ENCODE assay signal across 8 mouse cellular contexts in the genomic region with DNA sequence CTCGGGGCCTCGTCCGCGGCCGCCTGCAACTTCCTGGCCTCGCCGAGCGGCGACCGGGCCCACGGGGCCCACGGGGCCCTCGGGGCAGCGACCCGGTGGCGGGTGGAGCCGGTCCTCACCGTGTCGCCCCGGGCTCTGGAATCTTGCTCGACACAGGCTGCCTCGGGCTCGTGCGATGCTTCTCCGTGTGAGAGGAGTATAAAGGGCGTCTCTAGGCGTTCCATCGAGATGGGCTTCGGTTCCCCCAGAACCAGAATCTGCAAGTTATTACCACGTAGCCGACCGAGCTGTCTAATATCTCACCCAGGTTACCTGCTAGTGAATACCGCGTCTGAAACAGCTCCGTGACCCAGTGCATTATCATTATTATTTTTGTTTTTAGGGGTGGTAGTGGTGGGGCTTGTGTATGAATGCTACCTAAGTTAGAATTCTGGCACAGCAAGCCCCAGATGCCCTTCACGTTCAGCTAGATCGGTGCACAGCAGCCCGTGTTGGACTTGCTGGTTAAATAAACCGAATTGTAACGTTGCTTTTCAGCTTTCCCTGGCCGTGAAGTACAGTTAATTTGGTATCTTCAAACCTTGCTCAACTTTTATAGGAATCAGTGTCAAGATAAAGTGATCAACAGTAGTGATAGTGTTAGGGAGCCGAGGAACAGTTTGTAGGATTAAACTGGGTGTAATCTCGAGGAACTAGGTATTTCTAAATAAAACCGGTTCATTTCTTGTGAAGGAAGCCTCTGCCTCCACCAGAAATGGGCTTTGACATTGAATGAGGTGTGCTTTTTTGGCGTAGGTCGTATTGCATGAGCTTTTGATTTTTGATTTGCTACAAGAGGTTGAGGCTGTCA. TPM values are rescaled to one million over a fixed set of nuclear protein-coding genes. Genes with fewer than 3 reads are reported as not detected.
DNase-seq lines count a peak whose midpoint lies in the region; ATAC-seq and TF ChIP-seq lines count a peak whose summit lies in the region.

No protein-coding gene starts in this region.

- under 1% methylated on average over 46 of the region's 46 CpGs for WGBS in liver, embryonic 13.5 days (ENCODE audit: insufficient replicate concordance)
- under 1% methylated on average over 46 of the region's 46 CpGs for WGBS in neural tube, embryonic 15.5 days

- in situ Hi-C loops in ES-E14 (cut with MboI; ENCODE audit: low sequenced_read_pairs in 2 of 2, unreplicated experiment in 2 of 2), result no loop called here

- DNase-seq in layer of hippocampus, adult 11-12 months (ENCODE audit: low spot score), result peak; percentile 31
- no peak for DNase-seq in layer of hippocampus, adult 9-10 months (ENCODE audit: low spot score)
- no peak for DNase-seq in ES-E14 (ENCODE audit: low read depth, low spot score)
- peak; percentile 41 for DNase-seq in heart, postnatal 4 days
- DNase-seq in liver, embryonic 13.5 days, result no peak
- no peak for DNase-seq in B cell, adult 2 months

- H3K4me3 ChIP-seq in ES-E14 (ENCODE audit: insufficient read depth in 1 of 2, low read depth in 1 of 2, low read length in 2 of 2, poor library complexity in 1 of 2, severe bottlenecking in 1 of 2), result peak overlapping the region; percentile 89 to 97
- peak overlapping the region; percentile 100 for H3K4me3 ChIP-seq in cortical plate, adult 2 months (ENCODE audit: insufficient read depth, low read length)
- peak overlapping the region; percentile 87 for H3K4me3 ChIP-seq in liver, embryonic 13.5 days (replicated peaks)
- H3K4me3 ChIP-seq in neural tube, embryonic 15.5 days (replicated peaks), result peak overlapping the region; percentile 95

- no peak; the same call in 1 of the 2 replicates for ATAC-seq in liver, embryonic 13.5 days (ENCODE audit: low read depth)
- ATAC-seq in neural tube, embryonic 15.5 days (ENCODE audit: low FRiP score), result peak; percentile 64

- H3K36me3 ChIP-seq in ES-E14 (ENCODE audit: control insufficient read depth, insufficient read depth, low read length, poor library complexity, severe bottlenecking), result 0 out of 2 replicates have a peak, but pooled peaks cover under 1% of the 10 kb centered on the region
- H3K36me3 ChIP-seq in liver, embryonic 13.5 days, result peaks cover 9% of the 10 kb centered on the region; the same call in 1 of the 2 replicates
- H3K36me3 ChIP-seq in neural tube, embryonic 15.5 days, result 0 out of 2 replicates have a peak, but pooled peaks cover under 1% of the 10 kb centered on the region

- TF ChIP-seq POLR2A in cortical plate, adult 2 months (IDR thresholded peaks at IDR 0.05; ENCODE audit: extremely low read depth, insufficient read depth, low read length), result no peak

- H3K27me3 ChIP-seq in liver, embryonic 13.5 days, result peaks cover 10% of the 10 kb centered on the region
- H3K27me3 ChIP-seq in neural tube, embryonic 15.5 days (replicated peaks), result no peaks in the 10 kb centered on the region

- no peak overlapping the region for H3K27ac ChIP-seq in ES-E14 (ENCODE audit: insufficient read depth, low read depth, low read length, poor library complexity, severe bottlenecking)
- H3K27ac ChIP-seq in cortical plate, adult 2 months (ENCODE audit: insufficient read depth, low read length), result peak overlapping the region; percentile 74
- peak overlapping the region; percentile 70 for H3K27ac ChIP-seq in liver, embryonic 13.5 days
- peak overlapping the region; percentile 89 for H3K27ac ChIP-seq in neural tube, embryonic 15.5 days (replicated peaks)

- TF ChIP-seq CTCF in cortical plate, adult 2 months (IDR thresholded peaks at IDR 0.05; ENCODE audit: extremely low read depth, insufficient read depth, low read length), result no peak

- peak overlapping the region; percentile 98 for H3K4me2 ChIP-seq in liver, embryonic 13.5 days
- peak overlapping the region; percentile 77 for H3K4me2 ChIP-seq in neural tube, embryonic 15.5 days

- peaks cover 4 to 8% of the 10 kb centered on the region in 2 experiments for H3K4me1 ChIP-seq in ES-E14 (ENCODE audit: control insufficient read depth in 2 of 2, insufficient read depth in 2 of 2, low read length in 2 of 2, poor library complexity in 1 of 2)
- peaks cover 4% of the 10 kb centered on the region; the same call in 1 of the 2 replicates for H3K4me1 ChIP-seq in cortical plate, adult 2 months (ENCODE audit: control insufficient read depth, insufficient read depth, low read length)
- peaks cover 47% of the 10 kb centered on the region for H3K4me1 ChIP-seq in liver, embryonic 13.5 days (replicated peaks)
- peaks cover 39% of the 10 kb centered on the region for H3K4me1 ChIP-seq in neural tube, embryonic 15.5 days

- H3K9ac ChIP-seq in ES-E14 (ENCODE audit: insufficient read depth, low read depth, low read length, poor library complexity, severe bottlenecking), result peak overlapping the region; percentile 96
- peak overlapping the region; percentile 92 for H3K9ac ChIP-seq in liver, embryonic 13.5 days
- H3K9ac ChIP-seq in neural tube, embryonic 15.5 days (replicated peaks), result peak overlapping the region; percentile 99

- no peaks in the 10 kb centered on the region for H3K9me3 ChIP-seq in ES-E14 (ENCODE audit: control insufficient read depth, insufficient read depth, low read depth, low read length)
- no peaks in the 10 kb centered on the region for H3K9me3 ChIP-seq in liver, embryonic 13.5 days (replicated peaks)
- no peaks in the 10 kb centered on the region for H3K9me3 ChIP-seq in neural tube, embryonic 15.5 days (replicated peaks)

TF ChIP-seq in ES-E14, 5 proteins besides CTCF, POLR2A, EP300 and RAD21:
- TF ChIP-seq ZC3H11A (IDR thresholded peaks at IDR 0.05; ENCODE audit: borderline replicate concordance, low read depth, low read length), result no peak
- no peak for TF ChIP-seq CHD2 (IDR thresholded peaks at IDR 0.05; ENCODE audit: low read depth, low read length)
- TF ChIP-seq MAFK (IDR thresholded peaks at IDR 0.05; ENCODE audit: insufficient read depth, low read depth, low read length), result no peak
- TF ChIP-seq ZNF384 (IDR thresholded peaks at IDR 0.05; ENCODE audit: low read depth, low read length), result no peak
- no peak for TF ChIP-seq HCFC1 (IDR thresholded peaks at IDR 0.05; ENCODE audit: borderline replicate concordance, insufficient read depth, low read length)

RNA-seq across cellular contexts. Expression of a gene that starts 0.8 kb away (rescaled TPM):
- 14.5 and 14.9 TPM in 2 replicates for total RNA-seq in ES-E14 (2012; rRNA removed)
- polyA plus RNA-seq in cortical plate, adult 2 months (2012; rRNA removed), result 32.8 and 37.4 TPM in 2 replicates
- total RNA-seq in heart, postnatal 4 days (2021), result 10 to 100 TPM; 31.6 to 32.1 TPM
- polyA plus RNA-seq in liver, embryonic 13.5 days (2015; fragmentation: Nextera tagmentation; extraction: Ambion mirVana), result 8.5 and 9.9 TPM in 2 replicates
- polyA plus RNA-seq in neural tube, embryonic 15.5 days (2015; fragmentation: Nextera tagmentation; extraction: Ambion mirVana), result 45.2 and 46.2 TPM in 2 replicates

Comparison
In these comparisons a context has a peak if more than half of its experiments do, and no peak if none do; other contexts are left out.
1. DNase-seq: peak in layer of hippocampus, adult 11-12 months (single experiment) and heart, postnatal 4 days (single experiment); none in layer of hippocampus, adult 9-10 months (single experiment), ES-E14 (single experiment), liver, embryonic 13.5 days (single experiment) and B cell, adult 2 months (0 of 2).
2. Peak in every context shown above with its lines, with median percentiles within 50 percentile points of each other: H3K4me3 ChIP-seq and H3K9ac ChIP-seq.